Mouse (Mus musculus) T-helper 1 cell (primary cell): ENCODE results near the gene Aqp12.

Experiments used
- in situ Hi-C: fragments of 300-600 bp; cut with MboI, MseI; formaldehyde crosslinking; loops from one replicate; pipeline ENCODE4 v1.15.1; 2025; ENCODE audit warnings: high pct_unique_total_duplicates

The Aqp12 gene

DNA sequence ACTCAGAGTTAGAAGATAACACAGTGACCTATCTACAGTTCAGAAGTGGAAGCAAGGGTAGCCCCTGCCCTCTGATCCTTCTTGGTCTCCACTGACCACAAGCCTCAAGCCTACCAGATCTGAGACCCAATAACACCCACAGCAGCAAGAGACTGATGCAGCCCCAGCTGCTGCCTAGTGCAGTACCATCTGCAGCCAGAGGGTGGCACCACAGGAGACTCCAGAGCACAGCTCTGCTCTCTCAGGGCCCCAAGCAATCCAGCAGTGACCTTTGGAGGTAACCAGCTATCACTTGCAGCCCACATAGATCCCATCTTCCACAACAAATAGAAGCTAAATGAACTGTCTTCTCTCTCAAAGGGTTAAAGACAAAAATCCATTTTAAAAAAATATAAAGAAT lies 8.3 kb downstream of the Aqp12 start:
- in situ Hi-C loops: no loop called here

DNA sequence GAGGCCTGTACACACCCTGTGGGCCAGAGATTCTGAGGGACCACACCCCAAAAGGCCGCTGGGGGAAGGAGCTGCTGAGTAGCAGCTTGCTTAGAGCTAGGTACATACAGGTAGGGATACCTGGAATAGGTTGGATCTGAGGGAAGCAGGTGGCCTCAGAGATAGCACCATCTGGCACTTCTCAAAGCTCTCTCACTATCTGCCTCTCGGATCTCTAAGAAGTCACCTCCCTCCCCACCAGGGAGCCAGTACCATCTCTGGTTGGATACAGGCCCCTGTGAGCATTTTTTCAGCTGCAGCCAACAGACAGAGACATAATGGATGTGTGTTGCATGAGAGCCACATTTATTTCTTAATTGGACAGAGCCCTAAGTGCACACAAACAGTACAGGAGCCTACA lies 9.0 kb downstream of the Aqp12 start:
- in situ Hi-C loops: no loop called here

DNA sequence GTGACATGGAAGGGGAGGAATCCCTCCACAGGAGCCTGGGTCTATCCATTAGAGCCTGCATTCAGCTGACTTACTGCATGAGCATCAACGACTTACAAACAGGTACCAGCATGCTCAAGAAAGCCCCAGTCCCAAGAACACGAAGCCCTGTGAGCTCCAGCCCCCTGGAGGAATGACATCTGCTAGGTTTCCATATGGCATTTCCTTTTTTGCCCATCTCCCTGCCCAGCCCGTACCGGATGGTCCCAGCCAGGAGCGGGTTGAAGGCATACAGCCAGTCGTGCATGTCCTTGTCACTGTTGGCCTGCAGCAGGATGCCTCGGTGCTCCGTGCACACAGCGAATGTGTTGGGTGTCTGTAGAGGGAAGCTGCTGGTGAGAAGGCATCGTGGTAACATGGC lies 12.6 kb downstream of the Aqp12 start:
- in situ Hi-C loops: no loop called here

DNA sequence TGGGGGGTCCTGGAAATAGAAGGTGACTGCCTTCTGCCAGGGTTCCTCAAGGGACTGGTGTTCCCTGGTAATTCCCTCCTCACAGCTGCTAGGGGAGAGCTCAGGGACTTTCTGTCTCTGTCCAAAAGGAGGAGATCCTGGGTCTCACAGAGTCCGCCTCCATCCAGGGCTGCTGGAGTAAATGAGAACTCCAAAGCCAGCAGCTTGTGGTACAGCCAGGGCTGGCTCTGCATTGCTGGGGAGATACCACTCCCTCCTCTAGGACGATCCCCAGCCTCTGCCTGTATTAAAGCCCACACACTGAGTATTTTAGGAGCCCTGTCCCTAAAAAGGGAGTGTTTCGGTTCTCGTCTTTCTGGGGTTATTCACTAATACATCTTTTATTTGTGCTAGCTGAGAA lies 14.5 kb downstream of the Aqp12 start:
- in situ Hi-C loops: no loop called here

DNA sequence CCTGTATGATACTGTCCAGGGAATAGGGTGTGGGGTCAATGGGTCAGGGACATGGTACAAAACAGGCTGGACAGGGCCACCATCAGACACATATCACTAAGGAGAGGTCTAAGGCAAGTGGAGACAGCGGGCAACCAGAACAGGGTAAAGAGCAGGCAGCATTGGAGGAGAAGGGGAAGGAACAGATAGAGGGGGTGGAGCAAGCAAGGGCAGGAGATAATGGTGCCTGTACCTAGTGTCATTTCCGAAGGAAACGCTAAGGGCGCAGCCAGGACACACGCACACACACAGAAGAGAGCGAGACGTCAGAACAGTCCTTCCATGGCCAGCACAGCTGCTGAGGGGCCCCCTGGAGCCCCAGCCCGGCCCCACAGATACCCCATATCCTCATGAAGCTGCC lies 20.5 kb downstream of the Aqp12 start:
- in situ Hi-C loops: no loop called here

DNA sequence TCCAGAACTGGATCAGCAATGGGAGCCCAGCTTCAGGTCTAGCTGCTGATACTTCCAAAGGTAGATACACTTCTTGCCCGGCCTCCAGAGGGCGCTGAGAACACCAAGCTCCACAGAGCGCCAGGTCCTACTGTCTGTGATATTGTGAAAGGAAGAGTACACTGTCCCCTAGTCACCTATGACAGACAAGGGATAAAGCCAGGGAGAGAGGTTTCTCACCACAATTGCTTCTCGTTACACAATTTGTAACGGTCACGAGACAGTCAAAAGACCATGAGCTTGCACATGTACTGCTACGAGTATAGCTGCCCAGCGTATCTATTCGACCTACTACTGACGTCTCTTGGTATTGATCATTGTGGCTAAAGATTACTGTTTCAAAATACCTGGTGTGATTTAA lies 23.3 kb downstream of the Aqp12 start:
- in situ Hi-C loops: no loop called here

DNA sequence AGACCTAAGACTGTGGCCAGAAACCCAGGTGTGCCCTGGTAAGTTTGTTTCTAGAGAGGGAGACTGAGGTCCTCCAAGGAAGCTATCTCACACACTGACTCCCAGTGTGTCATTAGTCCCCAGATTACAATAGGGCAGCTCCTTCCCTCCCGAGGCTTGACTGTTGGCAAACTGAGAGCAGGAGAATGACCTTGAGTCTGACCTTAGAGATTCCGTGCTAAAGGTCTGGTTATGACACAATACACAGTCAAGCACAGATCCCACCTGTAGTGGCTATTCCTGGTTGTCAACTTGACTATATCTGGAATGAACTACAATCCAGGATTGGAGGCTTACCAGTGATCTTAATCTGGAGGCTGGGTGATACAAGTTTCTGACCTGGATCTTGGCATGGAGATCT lies 23.9 kb downstream of the Aqp12 start:
- in situ Hi-C loops: no loop called here

DNA sequence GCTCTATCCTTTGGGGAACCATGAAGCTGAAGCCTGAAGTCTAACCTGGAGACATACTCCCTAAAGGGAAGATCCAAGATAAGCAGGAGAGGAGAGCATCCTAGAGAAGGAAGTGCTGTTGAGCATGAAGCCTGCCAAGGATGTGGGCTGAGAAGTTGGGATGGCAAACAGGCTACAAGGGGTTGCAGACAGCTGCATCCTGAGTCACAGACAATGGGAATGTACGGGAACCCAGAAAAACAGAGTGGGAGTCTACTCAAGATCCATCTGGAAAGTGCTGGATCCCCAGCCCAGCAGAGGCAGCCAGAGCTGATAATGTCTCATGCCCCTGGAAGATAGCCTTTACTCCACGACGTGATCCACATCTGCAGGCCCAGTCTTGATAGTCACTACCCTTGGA lies 25.1 kb downstream of the Aqp12 start:
- in situ Hi-C loops: no loop called here

DNA sequence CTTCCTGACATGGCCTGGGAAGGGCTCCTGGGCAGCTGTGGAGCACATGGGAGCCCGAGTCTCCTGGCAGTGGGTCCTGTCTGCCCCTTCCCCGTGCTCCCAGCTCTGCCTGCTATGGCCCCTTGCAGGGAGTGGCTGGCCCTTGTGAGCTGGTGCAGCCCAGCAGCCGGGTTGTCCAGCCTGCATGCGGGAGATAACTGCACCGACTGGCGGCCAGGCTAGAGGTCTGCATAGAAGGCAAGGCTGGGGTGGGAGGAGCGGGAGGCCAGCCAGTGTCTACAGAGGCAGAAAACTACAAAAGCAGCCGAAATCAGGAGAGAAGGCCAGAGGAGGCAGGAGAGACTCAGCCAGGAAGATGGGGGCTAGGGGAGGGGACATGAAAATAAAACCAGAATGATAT lies 27.9 kb downstream of the Aqp12 start:
- in situ Hi-C loops: no loop called here

DNA sequence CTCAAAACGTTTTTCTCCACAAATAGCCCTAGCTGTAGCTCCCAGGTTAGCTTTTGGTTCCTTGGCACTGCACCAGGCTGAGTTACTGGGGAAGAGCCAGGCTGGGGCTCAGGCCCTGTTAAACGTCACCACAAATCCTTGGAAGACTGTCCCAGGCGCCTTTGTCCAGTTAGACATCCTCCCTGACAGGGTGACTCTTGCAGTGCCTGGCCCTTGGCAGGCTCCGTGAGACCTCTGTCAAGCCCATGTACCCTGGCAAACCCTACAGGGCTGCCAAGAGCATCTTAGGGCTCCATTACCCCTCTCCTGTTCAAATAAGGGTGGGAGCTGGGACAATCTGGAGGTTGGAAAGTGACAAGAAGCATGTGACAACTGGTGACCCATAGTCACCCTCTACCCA lies 29.8 kb downstream of the Aqp12 start:
- in situ Hi-C loops: no loop called here

DNA sequence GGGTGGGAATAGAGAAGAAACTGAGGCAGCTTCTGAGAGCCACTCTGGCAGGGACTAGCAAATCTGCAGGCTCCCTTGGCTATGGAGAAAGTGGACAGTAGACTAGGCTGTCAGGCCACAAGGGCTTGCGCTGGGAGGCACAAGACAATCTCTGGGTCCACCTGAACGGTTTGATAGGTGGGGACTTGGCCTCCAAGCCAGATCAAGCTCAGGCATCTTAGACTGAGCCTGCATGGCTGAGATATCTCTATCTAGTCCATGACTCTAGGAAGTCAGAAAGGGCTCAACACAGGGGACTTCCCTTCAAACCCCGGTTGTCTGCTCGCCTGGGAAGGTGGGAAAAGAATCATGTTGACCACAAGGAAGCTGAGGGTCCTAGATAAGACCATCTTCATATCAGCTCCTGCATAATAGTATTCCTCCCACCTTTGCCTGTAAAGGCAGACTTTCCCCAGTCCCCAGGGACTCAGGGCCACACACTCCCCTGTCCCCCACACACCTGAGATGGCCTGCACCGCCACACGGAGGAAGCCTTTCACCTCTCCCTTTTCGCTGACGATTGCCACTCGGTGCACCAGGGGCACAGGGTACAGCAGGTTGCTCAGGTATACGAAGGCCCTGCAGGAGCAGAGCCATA lies 40.1 kb downstream of the Aqp12 start:
- in situ Hi-C loops: no loop called here

DNA sequence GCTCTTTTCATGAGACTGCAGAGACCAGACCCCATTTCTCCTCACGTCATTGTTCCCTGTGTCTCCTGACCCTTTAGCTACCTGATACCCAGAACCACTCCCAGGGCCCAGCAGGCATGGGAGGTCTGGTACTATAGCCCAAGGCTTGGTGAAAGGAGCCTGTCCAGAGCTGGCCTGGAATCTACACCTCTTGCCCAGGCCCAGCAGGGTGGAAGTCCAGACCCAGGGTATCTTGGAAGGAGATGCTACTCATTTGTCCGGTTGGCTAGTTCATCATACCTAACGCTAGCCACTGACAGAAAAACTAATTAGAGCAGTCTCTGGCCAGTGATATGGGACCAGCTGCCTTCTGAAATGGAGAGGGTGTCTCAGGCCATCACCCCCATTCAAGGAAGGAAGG lies 43.9 kb downstream of the Aqp12 start:
- in situ Hi-C loops: no loop called here

DNA sequence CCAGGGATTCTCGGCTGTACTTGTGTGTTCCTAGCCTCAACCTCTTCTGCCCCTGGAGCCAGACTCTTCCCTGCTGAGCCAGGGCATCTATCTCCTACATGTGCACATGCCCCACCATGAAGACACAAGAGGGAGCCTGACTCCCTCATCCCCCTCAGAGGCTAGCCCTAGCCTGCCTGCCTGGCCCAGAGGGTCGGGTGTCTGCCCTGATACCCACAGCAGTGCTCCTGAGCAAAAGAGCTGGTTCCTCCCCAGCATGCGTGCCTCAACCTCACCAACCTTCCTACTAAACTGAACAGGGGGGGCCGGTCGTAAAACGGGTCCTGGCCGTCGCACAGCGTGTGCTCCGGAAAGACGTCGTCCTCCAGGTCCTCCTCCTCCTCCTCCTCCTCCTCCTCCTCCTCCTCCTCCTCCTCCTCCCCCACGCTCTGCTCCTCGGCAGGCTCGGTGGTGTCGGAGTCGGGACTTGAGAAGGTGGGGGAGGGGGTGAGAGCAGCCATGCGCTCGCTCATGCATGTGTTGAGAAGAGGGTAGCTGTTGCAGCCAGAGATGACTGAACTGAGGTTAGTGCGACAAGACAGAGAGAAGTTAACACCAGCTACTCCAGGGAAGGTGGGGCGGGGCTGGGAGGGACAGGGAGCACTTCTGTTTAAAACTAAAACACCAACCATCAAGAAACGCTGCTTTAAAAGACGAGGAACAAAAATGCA lies 45.1 kb downstream of the Aqp12 start:
- in situ Hi-C loops: no loop called here
